In genomic region chr11:119130081-119130765, GRCm38 (mm10) we compare ENCODE assay signal across 10 mouse cellular contexts. TPM values are rescaled to one million over a fixed set of nuclear protein-coding genes. Genes with fewer than 3 reads are reported as not detected.
DNase-seq lines count a peak whose midpoint lies in the region; ATAC-seq and TF ChIP-seq lines count a peak whose summit lies in the region.
"Had no signal": no experiment of that assay in that cellular context is flagged by ENCODE, and none has a peak within 500 bp of the region (broad histone marks: within the 10 kb centered on the region; RNA-seq: fewer than 3 reads in every experiment).

No protein-coding gene starts in this region.

- peak; percentile 35 for DNase-seq in lung, embryonic 14.5 days
- DNase-seq in lung, postnatal 36 days, result no peak
- peak; percentile 72 for DNase-seq in limb, embryonic 11.5 days (ENCODE audit: low spot score)
- DNase-seq in cerebellum, postnatal 25 days, result no peak
- no peak for DNase-seq in right cerebral cortex, postnatal 14 days
- no peak for DNase-seq in urinary bladder, postnatal 4 days (ENCODE audit: low spot score in 2 of 2)

- H3K27ac ChIP-seq in lung, embryonic 14.5 days (ENCODE audit: low read depth), result no peak overlapping the region
- H3K27ac ChIP-seq in forebrain, embryonic 15.5 days (replicated peaks), result no peak overlapping the region
- no peak overlapping the region for H3K27ac ChIP-seq in limb, embryonic 11.5 days (replicated peaks; ENCODE audit: low read depth, low read length)
- peak overlapping the region; percentile 72 for H3K27ac ChIP-seq in neural tube, embryonic 15.5 days (replicated peaks)

- WGBS in lung, embryonic 14.5 days, result 4% methylated on average over 24 of the region's 24 CpGs
- WGBS in forebrain, embryonic 15.5 days, result 26% methylated on average over 23 of the region's 24 CpGs
- 2% methylated on average over 24 of the region's 24 CpGs for WGBS in limb, embryonic 11.5 days
- WGBS in neural tube, embryonic 15.5 days, result 3% methylated on average over 23 of the region's 24 CpGs

- H3K9ac ChIP-seq in lung, embryonic 14.5 days, result no peak overlapping the region
- H3K9ac ChIP-seq in forebrain, embryonic 15.5 days (replicated peaks), result no peak overlapping the region
- 0 out of 2 replicates have a peak overlapping the region, but pooled peaks have one; percentile 22 for H3K9ac ChIP-seq in limb, embryonic 11.5 days (ENCODE audit: low read length)
- H3K9ac ChIP-seq in neural tube, embryonic 15.5 days (replicated peaks), result no peak overlapping the region

- no peaks in the 10 kb centered on the region for H3K36me3 ChIP-seq in lung, embryonic 14.5 days (ENCODE audit: insufficient read depth)
- no peaks in the 10 kb centered on the region for H3K36me3 ChIP-seq in forebrain, embryonic 15.5 days
- H3K36me3 ChIP-seq in limb, embryonic 11.5 days (ENCODE audit: control insufficient read depth, insufficient read depth, low read length), result no peaks in the 10 kb centered on the region
- no peaks in the 10 kb centered on the region for H3K36me3 ChIP-seq in neural tube, embryonic 15.5 days
- H3K36me3 ChIP-seq: G1E had no signal

- H3K4me2 ChIP-seq in lung, embryonic 14.5 days, result peak overlapping the region; percentile 38; the same call in 1 of the 2 replicates
- H3K4me2 ChIP-seq in forebrain, embryonic 15.5 days (replicated peaks), result peak overlapping the region; percentile 27
- peak overlapping the region; percentile 41 for H3K4me2 ChIP-seq in limb, embryonic 11.5 days (ENCODE audit: low read depth, severe bottlenecking)
- peak overlapping the region; percentile 55 for H3K4me2 ChIP-seq in neural tube, embryonic 15.5 days

- no peaks in the 10 kb centered on the region for H3K9me3 ChIP-seq in lung, embryonic 14.5 days (ENCODE audit: low read depth, low read length)
- H3K9me3 ChIP-seq in forebrain, embryonic 15.5 days, result no peaks in the 10 kb centered on the region
- H3K9me3 ChIP-seq in limb, embryonic 11.5 days (ENCODE audit: control insufficient read depth, low read length), result no peaks in the 10 kb centered on the region
- H3K9me3 ChIP-seq in neural tube, embryonic 15.5 days (replicated peaks), result no peaks in the 10 kb centered on the region

- 0 out of 2 replicates have a peak, but pooled peaks cover 10% of the 10 kb centered on the region for H3K27me3 ChIP-seq in lung, embryonic 14.5 days (ENCODE audit: insufficient read depth, low read length)
- no peaks in the 10 kb centered on the region for H3K27me3 ChIP-seq in forebrain, embryonic 15.5 days
- peaks cover 11% of the 10 kb centered on the region; the same call in 1 of the 2 replicates for H3K27me3 ChIP-seq in limb, embryonic 11.5 days (ENCODE audit: control insufficient read depth, insufficient read depth, low read length)
- peaks cover 7% of the 10 kb centered on the region; the same call in 1 of the 2 replicates for H3K27me3 ChIP-seq in neural tube, embryonic 15.5 days (replicated peaks)

- no peak for TF ChIP-seq CTCF in lung, embryonic 14.5 days (IDR thresholded peaks at IDR 0.05; ENCODE audit: low read depth)

- ATAC-seq in lung, embryonic 14.5 days (ENCODE audit: insufficient read depth), result no peak
- no peak for ATAC-seq in forebrain, embryonic 15.5 days (replicated peaks)
- 0 out of 2 replicates have a peak, but pooled peaks have one; percentile 15 for ATAC-seq in limb, embryonic 11.5 days (ENCODE audit: insufficient number of reproducible peaks, low FRiP score, low TSS enrichment, low read depth)
- ATAC-seq in neural tube, embryonic 15.5 days (ENCODE audit: low FRiP score), result peak; percentile 56; the same call in 1 of the 2 replicates

- H3K4me1 ChIP-seq in lung, embryonic 14.5 days (ENCODE audit: insufficient read depth), result peaks cover 47% of the 10 kb centered on the region
- peaks cover 58% of the 10 kb centered on the region for H3K4me1 ChIP-seq in forebrain, embryonic 15.5 days
- H3K4me1 ChIP-seq in limb, embryonic 11.5 days (ENCODE audit: control insufficient read depth, insufficient read depth, low read length), result peaks cover 60% of the 10 kb centered on the region
- peaks cover 67% of the 10 kb centered on the region for H3K4me1 ChIP-seq in neural tube, embryonic 15.5 days

- H3K4me3 ChIP-seq in lung, embryonic 14.5 days (ENCODE audit: low read depth, low read length), result no peak overlapping the region
- no peak overlapping the region for H3K4me3 ChIP-seq in forebrain, embryonic 15.5 days
- 0 out of 2 replicates have a peak overlapping the region, but pooled peaks have one; percentile 10 for H3K4me3 ChIP-seq in limb, embryonic 11.5 days (ENCODE audit: low read depth, low read length)
- peak overlapping the region; percentile 20 for H3K4me3 ChIP-seq in neural tube, embryonic 15.5 days (replicated peaks)
- H3K4me3 ChIP-seq: erythroblast, embryonic 14.5 days had no signal

RNA-seq across cellular contexts. Expression of gene Cbx4, which starts 44.2 kb away (rescaled TPM):
- 13.1 and 13.8 TPM in 2 replicates for polyA plus RNA-seq in lung, embryonic 14.5 days (2014; fragmentation: Nextera tagmentation; extraction: Ambion mirVana)
- 15.5 and 16.5 TPM in 2 replicates for polyA plus RNA-seq in forebrain, embryonic 15.5 days (2015; fragmentation: Nextera tagmentation; extraction: Ambion mirVana)
- 5.4 and 5.8 TPM in 2 replicates for polyA plus RNA-seq in limb, embryonic 11.5 days (2014; fragmentation: Nextera tagmentation; extraction: Ambion mirVana)
- polyA plus RNA-seq in neural tube, embryonic 15.5 days (2015; fragmentation: Nextera tagmentation; extraction: Ambion mirVana), result 20.2 and 24.2 TPM in 2 replicates

Comparison
In these comparisons a context has a peak if more than half of its experiments do, and no peak if none do; other contexts are left out.
1. DNase-seq: peak in lung, embryonic 14.5 days (single experiment) and limb, embryonic 11.5 days (single experiment); none in lung, postnatal 36 days (single experiment), cerebellum, postnatal 25 days (0 of 2), right cerebral cortex, postnatal 14 days (single experiment) and urinary bladder, postnatal 4 days (0 of 2).
2. ATAC-seq: peak in limb, embryonic 11.5 days (single experiment) and neural tube, embryonic 15.5 days (single experiment); none in lung, embryonic 14.5 days (single experiment) and forebrain, embryonic 15.5 days (single experiment).
3. H3K4me3 ChIP-seq: peak in limb, embryonic 11.5 days (single experiment) and neural tube, embryonic 15.5 days (single experiment); none in lung, embryonic 14.5 days (single experiment) and forebrain, embryonic 15.5 days (single experiment).
4. Peak in every context shown above with its lines, with median percentiles within 50 percentile points of each other: H3K4me2 ChIP-seq.